Mouse (Mus musculus) cerebellum, postnatal 10 days (tissue): ENCODE data around the gene Gm16181.

Experiments used
- DNase-seq, 2 experiments: peaks; one replicate each; pipeline ENCODE4 v3.0.0; 2021; ENCODE audit warnings: mixed read lengths in 2 of 2

Gm16181 gene

DNA sequence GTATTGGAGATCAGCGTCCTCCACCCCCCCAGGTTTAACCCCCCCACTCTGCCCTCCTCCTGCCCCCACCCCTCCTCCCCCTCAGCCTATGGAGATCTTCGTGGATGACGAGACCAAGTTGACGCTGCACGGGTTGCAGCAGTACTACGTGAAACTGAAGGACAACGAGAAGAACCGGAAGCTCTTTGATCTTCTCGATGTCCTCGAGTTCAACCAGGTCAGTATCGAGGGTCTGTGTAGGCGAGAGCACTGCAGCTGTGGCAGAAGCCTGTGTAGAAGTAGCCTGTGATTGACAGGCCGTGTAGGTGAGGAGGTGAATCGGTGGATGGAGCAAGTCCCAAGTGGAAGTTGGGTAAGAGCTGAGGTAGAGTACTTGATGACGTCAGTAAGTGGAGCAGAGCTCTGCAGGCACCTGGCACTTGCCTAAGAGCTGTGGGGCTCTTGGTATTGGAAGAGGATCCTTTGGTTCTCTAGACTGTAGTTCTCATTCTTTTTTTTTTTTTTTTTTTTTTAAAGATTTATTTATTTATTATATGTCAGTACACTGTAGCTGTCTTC lies 30.6 kb downstream of the Gm16181 start:
- no peak for DNase-seq

DNA sequence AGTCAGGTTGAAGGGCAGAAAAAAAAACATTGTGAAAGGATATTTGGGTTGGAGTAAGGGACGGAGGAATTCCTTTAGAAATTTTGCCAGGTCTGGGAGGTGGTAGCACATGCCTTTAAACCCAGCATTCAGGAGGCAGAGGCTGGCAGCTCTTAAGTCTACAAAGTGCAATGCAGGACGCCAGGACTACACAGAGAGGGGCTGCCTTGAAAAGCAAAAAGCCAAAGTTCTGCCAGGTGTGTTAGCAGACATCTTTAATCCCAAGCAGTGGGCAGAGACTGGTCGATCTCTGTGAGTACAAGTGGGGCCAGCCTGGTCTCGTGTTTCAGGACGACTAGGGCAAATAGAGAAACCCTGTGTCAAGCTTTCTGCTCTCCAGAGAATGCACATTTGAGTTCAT lies 31.3 kb downstream of the Gm16181 start:
- DNase-seq, result no peak

- peak in 1 of 2 experiments; percentile 38 for DNase-seq
Measured at GRCm38 (mm10) chr17:35252619-35253292, 32.1 kb downstream of the Gm16181 start.

DNA sequence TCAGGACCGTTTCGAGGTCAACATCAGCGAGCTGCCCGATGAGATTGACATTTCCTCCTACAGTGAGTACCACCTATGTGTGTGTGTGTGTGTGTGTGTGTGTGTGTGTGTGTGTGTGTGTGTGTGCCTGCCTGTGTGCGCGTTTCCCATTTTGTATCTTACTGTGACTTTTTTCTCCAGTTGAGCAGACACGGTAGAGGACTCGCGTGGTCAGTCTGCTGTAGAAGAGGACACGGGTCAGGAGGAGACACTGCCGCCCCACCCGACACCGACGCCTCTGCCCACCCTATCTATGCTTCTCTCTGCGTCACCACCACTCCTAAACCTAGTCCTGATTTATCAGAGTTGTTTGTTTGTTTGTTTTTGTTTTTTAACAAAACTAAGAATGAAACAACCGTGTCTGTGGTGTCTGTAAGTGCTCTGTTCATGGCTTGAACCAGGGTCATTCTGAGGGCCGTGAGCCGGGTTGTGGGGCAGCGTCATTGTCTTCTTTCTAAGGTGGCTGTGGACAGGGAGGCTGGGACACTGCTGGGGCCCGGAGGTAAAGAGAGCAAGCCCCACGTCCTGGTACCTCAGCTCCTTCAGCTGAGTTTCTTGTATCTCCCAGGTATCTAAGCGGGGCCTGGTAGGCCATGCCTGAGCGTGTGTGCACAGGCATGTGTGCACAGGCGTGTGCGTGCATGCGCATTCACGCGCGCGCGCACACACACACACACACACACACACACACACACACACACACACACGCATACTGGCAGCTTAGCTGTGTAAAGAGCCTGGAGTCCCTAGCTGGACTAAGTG lies 32.9 kb downstream of the Gm16181 start:
- DNase-seq, result no peak

GRCm38 (mm10) chr17:35254241-35255098 lies 33.8 kb downstream of the Gm16181 start:
- DNase-seq, result peak; percentile 78 to 84

- no peak for DNase-seq
Measured at GRCm38 (mm10) chr17:35255301-35255700, 34.7 kb downstream of the Gm16181 start.

- no peak for DNase-seq
Measured at GRCm38 (mm10) chr17:35255704-35256103, 35.1 kb downstream of the Gm16181 start.

DNA sequence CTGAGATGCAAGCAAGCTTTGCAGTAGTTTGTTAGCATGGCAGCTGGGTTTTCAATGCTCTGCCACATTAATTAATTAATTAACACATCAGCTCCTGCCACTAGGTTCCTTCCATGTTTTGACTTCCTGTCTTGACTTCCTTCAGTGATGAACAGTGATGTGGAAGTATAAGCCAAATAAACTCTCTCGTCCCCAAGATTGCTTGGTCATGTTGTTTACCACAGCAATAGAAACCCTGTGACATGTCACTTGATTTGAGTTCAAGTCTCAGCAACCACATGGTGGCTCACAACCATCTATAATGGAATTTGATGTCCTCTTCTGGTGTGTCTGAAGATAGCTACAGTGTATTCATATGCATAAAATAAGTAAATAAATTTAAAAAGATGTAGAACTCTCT lies 36.7 kb downstream of the Gm16181 start:
- no peak for DNase-seq

DNA sequence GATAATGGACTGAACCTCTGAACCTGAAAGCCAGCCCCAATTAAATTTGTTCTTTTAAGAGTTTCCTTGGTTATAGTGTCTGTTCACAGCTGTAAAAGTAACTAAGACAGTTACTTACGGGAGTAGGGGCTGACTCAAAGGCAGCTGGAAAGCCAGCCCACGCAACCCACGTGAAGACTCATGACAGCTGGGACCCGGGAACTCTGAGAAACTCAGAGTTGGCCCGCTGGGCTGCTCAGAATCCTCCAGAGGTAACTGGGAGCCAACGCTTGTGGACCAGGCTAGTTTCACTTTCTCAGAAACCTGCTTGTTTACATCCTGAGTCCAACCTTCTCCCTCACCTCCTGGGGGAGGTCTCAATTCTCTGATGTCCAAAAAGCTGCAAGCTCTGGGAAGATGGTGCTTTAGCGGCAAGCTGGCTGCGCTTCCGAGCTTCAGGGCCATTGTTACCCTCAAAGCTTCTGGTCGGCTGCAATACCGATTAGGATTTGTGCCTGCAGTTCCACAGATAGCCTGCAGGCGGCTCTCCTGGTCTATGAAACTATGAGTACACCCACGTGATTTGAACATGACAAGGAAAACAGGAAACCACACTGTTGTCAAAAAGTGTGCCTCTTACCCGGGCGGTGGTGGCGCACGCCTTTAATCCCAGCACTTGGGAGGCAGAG lies 37.3 kb downstream of the Gm16181 start:
- DNase-seq, result peak; percentile 96 to 98

DNA sequence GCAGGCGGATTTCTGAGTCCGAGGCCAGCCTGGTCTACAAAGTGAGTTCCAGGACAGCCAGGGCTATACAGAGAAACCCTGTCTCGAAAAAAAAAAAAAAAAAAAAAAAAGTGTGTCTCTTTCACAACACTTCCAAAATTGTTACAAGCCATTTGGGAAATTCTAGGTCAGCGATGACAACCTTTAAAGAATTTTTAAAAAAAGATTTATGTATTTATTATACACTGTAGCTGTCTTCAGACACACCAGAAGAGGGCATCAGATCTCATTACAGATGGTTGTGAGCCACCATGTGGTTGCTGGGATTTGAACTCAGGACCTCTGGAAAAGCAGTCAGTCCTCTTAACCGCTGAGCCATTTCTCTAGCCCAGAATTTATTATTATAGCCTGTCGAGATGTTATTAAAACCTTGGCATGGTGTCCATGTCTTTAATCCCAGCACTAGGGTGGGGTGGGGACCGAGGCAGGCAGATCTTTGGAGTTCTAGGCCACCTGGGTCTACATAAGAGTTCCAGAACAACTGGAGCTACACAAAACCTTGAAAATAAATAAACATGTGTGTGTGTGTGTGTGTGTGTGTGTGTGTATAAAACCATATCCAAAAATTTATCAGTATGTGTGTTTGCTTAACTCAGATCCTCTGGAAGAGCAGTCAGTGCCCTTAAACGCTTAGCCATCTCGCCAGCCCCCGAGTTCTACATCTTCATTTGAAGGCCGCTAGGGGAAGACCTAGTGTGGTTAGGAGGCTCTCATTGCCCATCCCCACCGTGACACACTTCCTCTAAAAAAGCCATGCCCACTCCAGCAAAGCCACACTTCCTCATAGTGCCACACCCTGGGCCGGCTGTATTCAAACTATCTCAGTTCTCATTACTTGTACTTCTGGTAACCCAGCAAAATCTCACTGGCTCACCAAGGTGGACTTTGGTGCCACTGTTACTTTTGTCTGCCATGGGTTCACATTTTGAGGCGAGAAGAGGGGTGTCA lies 38.2 kb downstream of the Gm16181 start:
- no peak for DNase-seq

DNA sequence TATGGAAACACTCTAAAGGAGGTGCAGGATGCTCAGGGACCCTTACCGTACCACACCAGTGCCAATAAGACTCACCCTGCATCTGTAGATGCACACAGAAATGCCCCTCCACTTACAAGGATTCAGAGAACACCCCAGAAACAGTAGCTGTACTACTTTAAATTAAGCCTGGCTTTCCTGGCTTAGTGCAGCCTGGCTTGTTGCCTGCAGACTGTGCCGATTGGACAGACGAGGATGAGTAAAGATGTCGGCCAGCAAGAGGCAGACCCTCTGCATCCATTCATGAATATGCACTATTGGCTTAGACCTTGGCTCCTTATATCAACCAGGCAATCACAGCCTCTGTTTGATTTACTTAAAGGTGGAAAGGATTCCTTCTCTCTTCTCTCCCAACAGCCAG lies 39.0 kb downstream of the Gm16181 start:
- DNase-seq, result peak in 1 of 2 experiments; percentile 27

- DNase-seq, result no peak
Measured at GRCm38 (mm10) chr17:35261651-35262050, 41.0 kb downstream of the Gm16181 start.

- DNase-seq, result peak; percentile 100
Measured at GRCm38 (mm10) chr17:35262664-35263522, 42.3 kb downstream of the Gm16181 start, which contains the start of gene H2-D1. Gene H2-D1, plus strand, starts transcription at chr17:35262730.

DNA sequence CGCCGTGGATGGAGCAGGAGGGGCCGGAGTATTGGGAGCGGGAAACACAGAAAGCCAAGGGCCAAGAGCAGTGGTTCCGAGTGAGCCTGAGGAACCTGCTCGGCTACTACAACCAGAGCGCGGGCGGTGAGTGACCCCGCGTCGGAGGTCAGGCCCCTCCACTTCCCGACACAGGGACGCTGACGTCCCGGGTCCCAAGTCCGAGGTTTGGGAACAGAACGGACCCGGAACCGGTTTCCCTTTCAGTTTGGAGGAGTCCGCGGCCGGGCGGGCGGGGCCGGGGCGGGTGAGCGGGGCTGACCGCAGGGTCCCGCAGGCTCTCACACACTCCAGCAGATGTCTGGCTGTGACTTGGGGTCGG lies 42.9 kb downstream of the Gm16181 start:
- peak in 1 of 2 experiments; percentile 27 for DNase-seq

- no peak for DNase-seq
Measured at GRCm38 (mm10) chr17:35267399-35268086, 46.9 kb downstream of the Gm16181 start.

- DNase-seq, result peak in 1 of 2 experiments; percentile 36
Measured at GRCm38 (mm10) chr17:35269653-35270347, 49.2 kb downstream of the Gm16181 start.

GRCm38 (mm10) chr17:35272249-35272648 lies 51.6 kb downstream of the Gm16181 start:
- no peak for DNase-seq
